Mouse (Mus musculus) G1E (cell line): ENCODE measurements around the gene Cd244a. TPM values are rescaled to one million over a fixed set of nuclear protein-coding genes. Genes with fewer than 3 reads are reported as not detected.

Experiments used
- ATAC-seq: 2 replicates; pipeline ENCODE4 v1.8.0; 2016; ENCODE audit warnings: mild to moderate bottlenecking; ENCODE audit not compliant: insufficient number of reproducible peaks, poor library complexity, low FRiP score, severe bottlenecking; ENCODE audit errors: extremely low read depth
- DNase-seq: peaks from one replicate; pipeline ENCODE4 v3.0.0; 2012; ENCODE audit warnings: low spot score
- H3K27me3 ChIP-seq: 2 replicates; pipeline ENCODE4 v1.6.1; 2012; ENCODE audit warnings: mild to moderate bottlenecking, low read length, inconsistent platforms; ENCODE audit not compliant: insufficient read depth
- H3K36me3 ChIP-seq: replicated peaks from 2 replicates; pipeline ENCODE3; 2012; ENCODE audit warnings: mild to moderate bottlenecking, inconsistent platforms
- H3K4me1 ChIP-seq: 2 replicates; pipeline ENCODE4 v1.6.1; 2012; ENCODE audit warnings: low read depth, low read length, inconsistent platforms, mixed read lengths; ENCODE audit not compliant: insufficient read depth
- H3K4me3 ChIP-seq: 2 replicates; pipeline ENCODE4 v1.5.1; 2012; ENCODE audit warnings: low read depth, mild to moderate bottlenecking, inconsistent platforms, low read length, moderate library complexity, mixed read lengths
- H3K9me3 ChIP-seq: replicated peaks from 2 replicates; pipeline ENCODE4 v1.6.1; 2012; ENCODE audit warnings: inconsistent platforms
- CTCF ChIP-seq: IDR thresholded peaks from 2 replicates; pipeline ENCODE4 v1.5.1; 2012; ENCODE audit warnings: low read depth, low read length, inconsistent platforms, mixed read lengths
- GATA1 ChIP-seq: IDR thresholded peaks from 2 replicates; pipeline ENCODE4 v1.6.1; 2012; ENCODE audit warnings: borderline replicate concordance, low read length, inconsistent platforms, mixed read lengths
- GATA2 ChIP-seq: IDR thresholded peaks from 2 replicates; pipeline ENCODE4 v1.6.1; 2012; ENCODE audit warnings: low read depth, low read length, inconsistent platforms, borderline replicate concordance
- POLR2AphosphoS5 ChIP-seq: IDR thresholded peaks from 2 replicates; pipeline ENCODE4 v1.6.1; 2012; ENCODE audit warnings: low read depth, low read length, inconsistent platforms; ENCODE audit not compliant: insufficient replicate concordance
- TAL1 ChIP-seq: conservative IDR thresholded peaks from 2 replicates; pipeline ENCODE4 v1.6.1; 2012; ENCODE audit warnings: low read depth, low read length, inconsistent platforms, mixed read lengths
- polyA plus RNA-seq: library from polyadenylated mRNA; stranded (reverse); fragments of >175 nt; gene quantifications from 2 replicates; pipeline ENCODE4 v1.2.3, GENCODE M21; 2012
- total RNA-seq, 2 experiments: library from RNA; stranded (forward) in 1 of 2; stranded (reverse) in 1 of 2; fragments of 200-1000 nt in 1 of 2; fragments of >200 nt in 1 of 2; fragmentation: Nextera tagmentation in 1 of 2; gene quantifications; 2 replicates each; pipeline ENCODE4 v1.2.3; 2014 to 2017

Cd244a gene
- not detected in 2 replicates for total RNA-seq (2014; fragmentation: Nextera tagmentation)
- total RNA-seq (2017): 0.17 and 0.44 TPM in 2 replicates
- polyA plus RNA-seq: not detected in 2 replicates

- Histone ChIP-seq H3K4me3 (no peak within 1 kb of the TSS), H3K36me3 (no peaks in the 10 kb centered on the region), H3K4me1 (no peaks in the 10 kb centered on the region), H3K27me3 (no peaks in the 10 kb centered on the region), H3K9me3 (peaks cover 34% of the 10 kb centered on the region)
- no peak for TF ChIP-seq CTCF
- TF ChIP-seq GATA1: no peak
- TF ChIP-seq TAL1: no peak
- TF ChIP-seq GATA2: no peak
- no peak for TF ChIP-seq POLR2AphosphoS5
- no peak for ATAC-seq
- no peak for DNase-seq
Measured at GRCm38 (mm10) chr1:171558898-171559297, at the start of gene Cd244a. Gene Cd244a (plus strand): TSS chr1:171559193.

- Histone ChIP-seq H3K36me3 (no peaks in the 10 kb centered on the region), H3K4me1 (no peaks in the 10 kb centered on the region; the same call in 1 of the 2 replicates), H3K27me3 (no peaks in the 10 kb centered on the region), H3K9me3 (peaks cover 6% of the 10 kb centered on the region), H3K4me3 (no peak overlapping the region)
- TF ChIP-seq GATA1: no peak
- TF ChIP-seq GATA2: no peak
- TF ChIP-seq TAL1: no peak
- TF ChIP-seq CTCF: no peak
- DNase-seq (no peak), ATAC-seq (no peak)
Measured at GRCm38 (mm10) chr1:171513234-171513633, 45.8 kb upstream of the Cd244a start.

- Histone ChIP-seq H3K4me3 (no peak overlapping the region), H3K4me1 (no peaks in the 10 kb centered on the region; the same call in 1 of the 2 replicates), H3K36me3 (no peaks in the 10 kb centered on the region), H3K27me3 (no peaks in the 10 kb centered on the region), H3K9me3 (peaks cover 8% of the 10 kb centered on the region)
- DNase-seq (no peak), ATAC-seq (no peak)
- TF ChIP-seq TAL1 (no peak), GATA2 (no peak)
Measured at GRCm38 (mm10) chr1:171513760-171514159, 45.2 kb upstream of the Cd244a start.

GRCm38 (mm10) chr1:171515039-171515438 is 44.0 kb upstream of the Cd244a start:
- DNase-seq (no peak), ATAC-seq (no peak)
- Histone ChIP-seq H3K4me1 (no peaks in the 10 kb centered on the region; the same call in 1 of the 2 replicates), H3K27me3 (no peaks in the 10 kb centered on the region), H3K4me3 (no peak overlapping the region), H3K36me3 (no peaks in the 10 kb centered on the region), H3K9me3 (peaks cover 8% of the 10 kb centered on the region)
- TF ChIP-seq GATA2: no peak
- TF ChIP-seq GATA1: no peak
- TF ChIP-seq POLR2AphosphoS5: no peak; the same call in 1 of the 2 replicates
- TF ChIP-seq CTCF: no peak
- TF ChIP-seq TAL1: no peak

- TF ChIP-seq CTCF: no peak
- no peak for TF ChIP-seq TAL1
- no peak for TF ChIP-seq GATA2
- no peak for TF ChIP-seq GATA1
- TF ChIP-seq POLR2AphosphoS5: no peak
- no peaks in the 10 kb centered on the region for H3K27me3 ChIP-seq
- no peaks in the 10 kb centered on the region; the same call in 1 of the 2 replicates for H3K4me1 ChIP-seq
- no peak overlapping the region for H3K4me3 ChIP-seq
- no peak for DNase-seq
- H3K9me3 ChIP-seq: peaks cover 8% of the 10 kb centered on the region
- no peak for ATAC-seq
- no peaks in the 10 kb centered on the region for H3K36me3 ChIP-seq
Measured at GRCm38 (mm10) chr1:171515557-171515956, 43.4 kb upstream of the Cd244a start.

GRCm38 (mm10) chr1:171531367-171531766 is 27.6 kb upstream of the Cd244a start:
- ATAC-seq: no peak
- H3K4me3 ChIP-seq: no peak overlapping the region
- no peak for DNase-seq
- H3K4me1 ChIP-seq: no peaks in the 10 kb centered on the region
- H3K27me3 ChIP-seq: no peaks in the 10 kb centered on the region
- TF ChIP-seq GATA2 (no peak), GATA1 (no peak), POLR2AphosphoS5 (no peak; the same call in 1 of the 2 replicates), CTCF (no peak; the same call in 1 of the 2 replicates), TAL1 (no peak)
- no peaks in the 10 kb centered on the region for H3K36me3 ChIP-seq
- H3K9me3 ChIP-seq: peaks cover 14% of the 10 kb centered on the region
